Mouse (Mus musculus) embryo, embryonic 10 days (tissue): ENCODE measurements around the gene Lypd3.
A peak's percentile ranks its signal among the peaks of the same experiment; 100 is the strongest.
"Not testable (repeated sequence)": the region's sequence is repeated elsewhere in the genome, so short reads cannot be mapped to it uniquely, and the experiment has no call there.

Experiments
- DNase-seq: peaks from one replicate; pipeline ENCODE4 v3.0.0-alpha.2; 2015; ENCODE audit warnings: low spot score

Gene Lypd3

DNA sequence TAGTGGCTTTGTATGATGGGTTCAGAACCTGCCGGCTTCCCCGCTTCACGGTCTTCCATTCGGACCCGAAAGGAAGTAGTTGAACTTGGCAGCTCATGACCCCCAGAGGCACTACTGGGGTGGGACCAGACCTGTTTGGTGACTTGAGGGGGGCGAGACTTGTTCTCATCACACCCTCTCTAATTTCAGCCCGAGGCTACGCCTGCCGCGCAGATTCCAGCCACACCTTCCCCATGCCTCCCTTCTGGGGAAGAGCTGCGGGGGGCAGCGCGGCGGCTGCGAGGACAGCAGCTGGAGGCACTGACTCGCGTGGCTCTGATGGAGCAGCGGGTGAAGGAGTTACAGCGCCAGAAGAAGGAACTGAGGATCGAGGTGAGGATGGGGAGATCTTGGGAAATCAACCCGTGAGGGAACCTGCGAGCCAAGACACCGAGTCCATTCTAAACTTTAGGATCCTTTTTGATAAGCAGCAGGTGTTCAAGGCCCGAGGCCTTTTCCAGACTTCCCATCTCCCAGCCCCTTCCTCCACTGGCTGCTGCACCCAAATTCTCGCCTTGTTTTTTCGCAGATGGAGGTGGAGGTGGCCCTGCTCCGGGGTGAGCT, 23.9 kb upstream of the Lypd3 start:
- DNase-seq: no peak

DNA sequence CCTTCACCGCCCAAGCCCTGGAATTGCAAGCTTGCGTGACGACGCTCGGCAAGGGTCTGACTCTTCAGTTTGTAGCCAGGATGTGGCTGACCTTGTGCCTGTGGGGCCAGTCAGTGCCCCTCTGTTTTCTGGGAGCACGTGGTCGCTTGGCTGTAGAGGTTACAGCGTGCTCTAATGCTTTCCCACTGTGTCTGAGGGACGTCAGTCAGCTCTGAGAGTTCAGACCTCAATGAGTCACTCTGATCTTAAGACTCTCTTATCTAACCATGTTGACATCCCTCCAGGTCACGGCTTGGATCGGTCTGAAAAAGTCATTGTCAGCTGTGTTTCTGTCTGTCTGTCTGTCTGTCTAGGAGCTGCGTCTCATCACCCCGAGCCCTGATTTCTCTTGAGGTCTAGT, 21.5 kb upstream of the Lypd3 start:
- DNase-seq: no peak

DNA sequence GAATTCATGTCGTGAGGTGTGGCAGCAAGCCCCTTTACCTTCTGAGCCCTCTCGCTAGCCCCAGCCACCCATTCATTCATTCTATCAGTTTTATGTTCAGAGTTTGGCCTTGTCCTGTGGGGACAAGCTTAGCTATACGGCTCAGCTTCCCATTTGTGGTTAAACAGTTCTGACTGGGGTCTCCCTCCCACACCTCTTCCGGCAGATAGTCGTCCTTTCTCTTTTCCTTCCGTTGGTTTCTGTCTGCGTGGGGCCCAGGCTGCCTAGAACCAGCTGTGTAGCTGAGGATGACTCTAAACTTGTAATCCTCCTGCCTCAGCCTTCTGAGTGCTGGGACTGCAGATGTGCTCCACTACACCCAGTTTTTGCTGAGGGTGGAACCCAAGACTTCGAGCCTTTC, 18.6 kb upstream of the Lypd3 start:
- DNase-seq: no peak

DNA sequence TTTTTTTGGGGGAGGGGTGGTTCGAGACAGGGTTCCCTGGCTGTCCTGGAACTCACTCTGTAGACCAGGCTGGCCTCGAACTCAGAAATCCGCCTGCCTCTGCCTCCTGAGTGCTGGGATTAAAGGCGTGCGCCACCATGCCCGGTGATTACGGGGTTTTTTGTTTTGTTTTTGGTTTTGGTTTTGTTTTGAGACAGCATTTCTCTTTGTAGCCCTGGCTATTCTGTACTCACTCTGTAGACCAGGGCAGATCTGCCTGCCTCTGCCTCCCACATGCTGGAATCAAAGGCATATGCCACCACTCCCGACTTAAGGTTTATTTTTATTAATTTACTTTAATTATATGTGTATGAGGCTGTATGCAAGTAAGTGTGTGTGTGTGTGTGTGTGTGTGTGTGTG, 18.0 kb upstream of the Lypd3 start:
- DNase-seq: not testable (repeated sequence)

DNA sequence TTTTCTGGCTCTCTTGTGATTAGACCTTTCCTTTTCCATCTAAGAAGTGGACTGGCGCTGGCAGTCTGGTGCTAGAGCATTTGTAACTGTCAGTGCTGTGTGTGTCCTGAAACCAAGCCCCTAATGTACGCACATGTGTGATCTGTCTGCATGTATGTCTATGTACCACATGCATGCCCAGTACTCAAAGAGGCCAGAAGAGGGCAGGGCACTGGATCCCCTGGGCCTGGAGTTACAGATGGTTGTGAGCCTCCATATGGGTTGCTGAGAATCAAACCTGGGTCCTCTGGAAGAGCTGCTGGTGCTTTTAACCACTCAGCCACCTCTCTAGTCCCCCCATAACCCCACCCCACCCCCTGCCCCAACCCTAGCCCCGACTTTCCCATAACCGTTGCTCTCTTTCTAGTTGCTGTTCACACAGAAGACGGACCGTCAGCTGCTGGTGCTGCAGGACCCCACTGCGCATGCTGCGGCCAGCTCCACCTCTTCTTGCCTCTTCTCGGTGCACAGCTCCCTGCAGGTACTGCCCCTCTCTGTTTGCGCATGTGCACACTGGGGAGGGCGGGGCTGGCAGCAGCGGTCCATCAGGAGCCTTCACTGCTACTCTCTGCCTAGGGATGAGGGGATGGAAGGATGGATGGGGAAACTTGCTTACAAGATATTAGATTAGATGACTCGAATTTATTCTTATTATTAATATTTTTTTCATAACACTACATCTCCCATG, 16.5 kb upstream of the Lypd3 start:
- no peak for DNase-seq

DNA sequence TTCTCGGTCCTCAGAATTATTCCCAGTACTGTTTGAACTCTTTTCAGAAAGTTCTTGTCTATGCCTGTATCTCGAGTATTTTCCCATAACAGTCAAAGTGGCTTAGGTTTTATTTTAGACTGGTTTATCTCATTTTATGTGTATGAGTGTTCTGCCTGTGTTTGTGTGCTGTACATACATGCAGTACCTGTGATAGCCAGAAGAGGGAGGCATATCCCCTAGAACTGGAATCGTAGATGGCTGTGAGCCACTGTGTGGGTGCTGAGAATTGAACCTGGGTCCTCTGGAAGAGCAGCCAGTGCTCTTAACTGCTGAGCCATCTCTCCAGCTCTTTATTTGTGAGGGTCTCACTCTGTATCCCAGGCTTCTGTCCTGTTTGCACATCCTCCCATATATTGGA, 15.2 kb upstream of the Lypd3 start:
- no peak for DNase-seq

DNA sequence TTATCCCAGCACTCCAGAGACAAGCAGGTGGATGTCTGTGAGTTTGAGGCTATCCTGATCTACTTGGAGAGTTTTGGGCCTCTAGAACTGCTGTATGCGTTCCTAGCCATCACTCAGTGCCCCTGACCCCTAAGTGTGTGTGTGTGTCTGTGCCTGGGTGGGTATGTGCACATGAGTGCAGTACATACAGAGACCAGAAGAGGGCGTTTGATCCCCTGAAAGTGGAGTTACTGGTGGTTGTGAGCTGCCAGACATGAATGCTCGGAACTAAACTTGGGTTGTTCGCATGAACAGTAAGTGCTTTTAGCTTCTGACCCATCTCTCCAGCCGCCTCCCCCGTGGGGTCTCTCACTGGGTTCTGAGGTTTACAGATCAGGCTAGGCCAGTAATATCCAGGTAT, 13.4 kb upstream of the Lypd3 start:
- DNase-seq: no peak

DNA sequence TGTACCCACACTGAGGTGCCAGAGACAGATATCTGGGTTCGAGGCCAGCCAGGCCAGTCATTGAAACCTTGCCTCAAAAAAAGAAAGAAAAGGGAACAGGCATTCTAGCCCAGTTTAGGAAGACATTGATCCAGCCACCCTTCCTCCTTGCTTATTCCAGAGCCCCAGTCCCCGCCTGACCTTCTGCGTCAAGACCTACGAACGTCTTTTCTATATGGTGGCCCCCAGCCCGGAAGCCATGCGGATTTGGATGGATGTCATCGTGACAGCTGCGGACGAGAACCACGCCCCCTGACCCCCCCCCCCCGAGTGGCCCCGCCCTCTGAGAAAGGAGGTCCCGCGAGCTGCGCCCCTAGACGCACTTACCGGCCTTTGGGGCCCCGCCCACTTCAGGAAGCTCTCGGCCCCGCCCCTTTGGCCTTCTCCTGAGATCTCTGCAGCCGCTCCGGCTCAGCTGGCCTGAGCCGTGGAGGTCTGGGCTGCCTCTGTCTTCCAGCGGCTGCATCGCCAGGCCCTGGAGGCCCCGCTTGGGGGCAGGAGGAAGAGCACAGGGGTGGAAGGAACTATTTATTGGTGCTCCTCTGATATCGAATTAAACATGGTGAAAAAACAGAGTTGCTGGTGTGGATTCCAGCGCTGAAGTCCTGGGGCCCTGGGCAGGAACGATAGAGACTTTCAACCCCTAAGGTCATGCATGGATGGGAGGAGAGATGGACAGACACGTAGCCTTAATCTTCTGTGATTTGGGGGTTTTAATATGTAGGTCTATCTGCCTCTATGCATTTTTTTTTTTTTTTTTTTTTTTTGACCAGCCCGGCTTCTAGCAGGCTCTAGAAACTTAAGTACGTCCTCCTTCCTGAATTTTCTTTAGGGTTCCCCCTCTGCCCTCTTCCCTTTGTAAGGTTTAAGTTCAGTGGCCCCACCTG, 7.4 kb upstream of the Lypd3 start:
- peak; percentile 88 for DNase-seq

DNA sequence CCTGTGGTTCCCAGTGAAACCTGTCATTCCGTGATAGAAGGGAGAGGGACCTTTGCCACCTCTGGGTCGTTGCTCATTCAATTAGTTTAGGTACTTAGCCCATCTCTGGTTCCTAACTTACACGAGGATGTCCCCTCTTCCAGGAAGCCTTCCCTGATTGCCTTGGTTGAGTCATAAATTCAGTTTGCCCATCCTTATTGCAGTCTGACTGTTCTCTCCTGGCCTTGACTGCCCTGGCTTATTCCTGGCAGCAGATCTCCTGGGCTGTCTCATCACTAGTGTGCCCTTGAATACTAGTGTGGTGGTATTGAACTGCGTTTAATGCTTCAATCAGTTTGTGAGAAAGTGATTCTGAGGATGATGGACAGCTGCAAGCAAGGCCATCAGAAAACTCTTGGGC, 6.7 kb upstream of the Lypd3 start:
- DNase-seq: no peak

DNA sequence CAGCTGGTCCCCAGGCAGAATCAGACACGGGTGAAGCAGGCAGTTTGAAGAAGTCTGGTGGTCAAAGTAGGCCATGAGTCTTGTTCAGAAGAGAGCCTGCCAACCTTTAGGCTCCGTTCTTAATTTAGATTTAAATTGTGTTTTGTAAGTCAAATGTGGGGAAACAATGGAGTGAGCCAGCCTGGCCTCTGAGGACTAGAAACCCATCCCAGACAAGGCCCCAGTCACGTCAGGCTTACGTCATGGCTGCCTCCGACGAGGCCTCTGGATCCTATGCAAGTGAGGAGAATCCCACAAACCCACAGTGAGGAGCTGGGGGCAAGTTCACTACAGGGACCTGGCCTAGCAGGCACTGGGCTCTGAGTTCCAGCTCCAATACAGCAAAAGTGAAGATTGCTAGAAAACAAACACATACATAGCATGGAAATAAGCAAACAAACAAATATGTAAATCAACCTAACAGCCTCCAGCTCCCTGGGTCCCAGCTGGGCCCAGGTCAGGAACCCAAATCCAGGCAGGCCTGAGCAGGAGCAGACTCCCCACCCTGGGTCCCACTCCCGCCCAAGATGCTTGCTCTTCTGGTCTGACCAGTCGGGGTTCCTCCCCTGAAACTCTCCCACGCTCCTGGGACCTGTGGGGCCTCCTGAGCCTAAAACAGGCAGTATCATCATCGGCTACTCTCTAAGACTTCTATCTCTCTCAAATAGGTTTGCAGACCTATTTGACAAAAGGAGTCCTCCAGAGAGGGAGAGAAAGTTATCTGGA, 6.1 kb upstream of the Lypd3 start:
- no peak for DNase-seq

DNA sequence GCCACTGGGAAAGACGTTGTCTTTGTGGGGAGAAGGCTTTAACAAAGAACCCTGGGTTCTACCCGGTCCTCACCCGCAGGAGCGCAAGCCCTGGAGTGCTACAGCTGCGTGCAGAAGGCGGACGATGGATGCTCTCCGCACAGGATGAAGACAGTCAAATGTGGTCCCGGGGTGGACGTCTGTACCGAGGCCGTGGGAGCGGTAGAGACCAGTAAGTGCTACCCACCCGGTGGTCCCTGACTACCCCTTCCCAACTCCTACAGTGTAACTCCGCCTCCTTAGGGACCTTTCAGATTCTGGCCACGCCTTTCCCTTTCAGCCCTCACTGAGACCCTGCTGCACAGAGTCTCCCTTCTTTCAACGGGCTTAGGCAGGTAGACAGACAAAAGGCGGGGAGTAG, 696 bp downstream of the Lypd3 start:
- no peak for DNase-seq

DNA sequence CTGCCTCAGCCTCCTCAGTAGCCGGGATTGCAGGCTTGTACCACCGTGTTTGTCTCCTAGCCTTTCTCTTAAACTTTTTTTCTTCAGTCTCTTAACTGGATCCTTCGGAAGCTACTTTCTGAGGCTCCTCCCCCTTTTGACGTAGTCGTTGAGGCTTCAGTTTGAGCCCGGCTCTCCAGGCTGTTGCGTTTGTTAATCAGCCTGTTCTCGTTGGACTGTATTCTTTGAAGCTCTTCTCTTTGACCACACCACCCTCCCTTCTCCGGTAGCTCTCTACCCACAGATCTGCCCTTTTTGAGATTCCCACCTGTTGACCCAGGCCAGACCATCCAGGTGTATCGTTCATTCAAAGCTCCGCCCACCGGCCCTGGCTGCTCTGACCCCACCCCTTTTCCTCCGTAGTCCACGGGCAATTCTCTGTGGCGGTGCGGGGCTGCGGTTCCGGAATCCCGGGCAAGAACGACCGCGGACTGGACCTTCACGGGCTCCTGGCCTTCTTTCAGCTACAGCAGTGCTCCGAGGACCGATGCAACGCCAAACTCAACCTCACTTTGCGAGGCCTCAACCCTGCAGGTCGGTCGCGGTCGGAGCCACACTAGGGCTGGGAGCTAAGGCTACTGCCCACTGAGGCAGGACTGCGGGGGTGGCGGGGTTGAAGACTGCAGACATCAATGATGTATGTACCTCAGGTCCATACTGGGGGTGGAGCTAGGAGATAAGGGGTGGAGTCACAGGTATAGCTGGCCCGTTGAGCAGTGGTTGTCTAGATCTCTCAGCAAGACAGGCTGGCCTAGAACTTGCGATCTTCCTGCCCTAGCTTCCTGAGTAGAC, 1.9 kb downstream of the Lypd3 start:
- DNase-seq: peak; percentile 43

DNA sequence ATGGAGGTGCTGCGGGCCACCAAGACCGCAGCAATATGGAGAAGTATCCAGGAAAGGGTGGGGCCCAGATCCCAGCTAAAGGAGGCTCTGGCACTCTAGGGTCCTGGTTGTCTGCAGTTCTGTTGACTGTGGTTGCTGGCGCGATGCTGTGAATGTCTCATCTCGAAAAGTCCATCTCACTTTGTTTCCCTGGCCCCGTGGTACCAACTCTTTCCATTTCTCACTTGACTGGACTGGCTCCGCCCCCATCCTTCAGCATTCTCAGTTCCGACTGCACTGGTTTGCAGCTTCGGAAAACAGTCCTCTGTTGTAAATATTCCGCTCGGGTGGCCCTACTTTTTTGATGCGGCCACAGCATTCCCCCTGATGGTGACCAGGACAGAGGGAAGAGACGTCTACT, 4.1 kb downstream of the Lypd3 start:
- DNase-seq: no peak

DNA sequence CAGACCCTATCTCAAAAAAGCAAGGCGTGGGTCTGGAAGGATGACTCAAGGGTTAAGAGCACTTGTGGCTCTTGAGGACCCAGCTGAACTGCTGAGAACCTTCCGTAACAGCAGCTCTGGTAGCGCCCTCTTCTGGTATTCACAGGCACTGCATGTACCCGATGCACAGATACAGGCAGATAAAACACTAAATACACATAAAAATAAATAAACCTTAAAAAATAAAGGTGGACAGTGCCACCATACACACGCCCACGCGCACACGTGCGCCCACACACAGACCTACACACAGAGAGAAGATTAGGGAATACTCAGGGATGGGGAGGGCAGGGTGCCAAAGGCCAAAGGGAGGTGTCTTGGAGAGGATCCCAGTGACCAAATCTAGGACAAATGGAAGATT, 6.1 kb downstream of the Lypd3 start:
- DNase-seq: peak; percentile 77

DNA sequence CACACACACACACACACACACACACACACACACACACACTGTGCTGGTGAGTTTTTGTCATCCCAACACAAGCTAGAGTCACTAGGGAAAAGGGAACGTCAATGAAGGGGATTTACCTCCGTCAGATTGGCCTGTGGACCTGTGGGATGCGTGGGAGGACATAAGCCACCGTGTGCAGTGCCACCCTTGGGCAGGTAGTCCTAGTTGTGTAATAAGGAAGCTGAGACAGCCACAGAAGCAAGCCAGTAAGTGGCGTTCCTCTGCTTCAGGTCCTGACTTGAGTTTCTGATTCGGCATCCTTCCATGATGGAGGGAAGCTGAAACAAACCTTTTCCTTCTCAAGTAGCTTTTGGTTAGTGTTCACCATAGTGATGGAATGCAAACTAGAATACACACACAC, 8.1 kb downstream of the Lypd3 start:
- no peak for DNase-seq

DNA sequence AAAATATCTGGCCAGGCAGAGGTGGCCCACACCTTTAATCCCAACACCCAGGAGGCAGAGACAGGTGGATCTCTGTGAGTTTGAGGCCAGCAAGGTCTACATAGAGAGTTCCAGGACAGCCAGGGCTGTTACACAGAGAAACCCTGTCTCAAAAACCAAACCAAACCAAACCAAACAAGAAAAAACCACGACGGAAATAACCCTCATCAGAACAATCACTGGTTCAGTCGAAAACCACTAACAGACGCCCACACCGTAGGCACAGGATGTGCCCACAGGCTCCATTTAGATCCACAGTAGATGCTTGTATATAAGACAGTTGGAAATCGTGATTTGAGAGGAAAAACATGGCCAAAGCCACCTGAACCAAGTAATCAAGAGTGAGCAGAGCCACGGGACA, 8.6 kb downstream of the Lypd3 start:
- DNase-seq: no peak

DNA sequence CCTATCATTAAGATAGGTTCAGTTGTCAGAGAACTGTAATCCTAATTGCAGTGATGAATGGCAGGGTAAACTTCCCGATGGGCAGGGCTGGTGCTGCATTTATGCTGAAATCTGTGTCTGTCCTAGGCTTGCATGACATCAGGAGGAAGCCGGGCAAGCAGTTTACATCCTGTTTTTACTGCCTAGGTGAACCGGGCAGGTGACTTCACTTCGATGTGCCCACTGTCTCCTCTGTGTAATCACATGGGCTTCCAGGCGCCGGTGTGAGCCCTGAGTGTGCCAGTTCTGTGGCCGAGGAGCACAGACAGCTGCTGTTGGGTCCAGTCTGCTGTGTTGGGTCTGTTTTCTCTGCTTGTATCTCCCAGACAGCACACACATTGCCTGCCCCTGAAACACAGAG, 10.1 kb downstream of the Lypd3 start:
- DNase-seq: no peak

DNA sequence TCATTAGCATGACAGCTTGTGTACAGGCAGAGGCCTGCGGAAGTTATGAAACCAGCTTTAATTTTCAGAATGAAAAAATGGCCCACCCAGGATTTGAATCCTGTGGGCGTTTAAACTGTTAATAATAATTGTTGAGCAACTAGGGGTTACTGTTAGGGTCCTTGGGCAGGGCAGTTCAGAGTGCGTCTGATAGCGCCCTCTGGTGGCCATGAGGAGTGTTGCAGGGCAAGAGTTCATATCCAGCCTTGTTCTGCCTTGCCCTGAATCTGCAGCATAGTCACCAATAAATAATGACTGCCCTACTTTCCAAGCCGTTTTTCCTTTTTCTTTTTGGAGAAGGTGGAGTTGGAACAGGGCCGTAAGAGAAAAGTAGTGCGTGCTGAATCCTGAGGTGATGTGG, 17.3 kb downstream of the Lypd3 start:
- peak; percentile 81 for DNase-seq

DNA sequence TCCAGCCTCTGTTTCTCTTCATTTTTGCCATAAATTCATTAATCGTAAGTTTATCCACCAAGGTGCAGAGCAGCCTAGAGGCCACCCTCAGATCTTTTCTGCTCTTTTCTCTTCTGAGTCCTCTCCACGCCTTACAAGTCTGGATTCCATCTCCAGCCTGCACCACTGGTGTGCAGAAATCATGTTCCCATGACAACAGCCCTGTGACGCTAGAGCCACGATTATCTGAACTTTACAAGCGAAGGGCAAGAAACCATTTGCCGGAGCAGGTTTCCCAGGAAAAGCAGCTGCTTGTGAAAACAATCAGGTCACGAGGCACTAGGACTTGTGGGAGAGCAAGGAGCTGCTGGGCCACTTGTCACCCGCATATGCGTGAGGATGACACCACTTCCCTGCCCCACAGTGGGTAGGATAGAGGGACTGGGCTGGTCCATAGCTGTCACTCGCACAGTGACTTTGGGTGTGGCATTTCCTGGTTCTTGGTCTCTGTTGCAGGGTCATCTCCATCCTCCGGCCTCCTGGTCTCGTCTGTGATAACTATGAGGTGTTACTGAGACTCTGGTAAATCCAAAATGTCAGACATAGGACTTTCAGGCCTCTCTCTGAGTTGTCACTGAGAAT, 23.5 kb downstream of the Lypd3 start:
- DNase-seq: no peak

DNA sequence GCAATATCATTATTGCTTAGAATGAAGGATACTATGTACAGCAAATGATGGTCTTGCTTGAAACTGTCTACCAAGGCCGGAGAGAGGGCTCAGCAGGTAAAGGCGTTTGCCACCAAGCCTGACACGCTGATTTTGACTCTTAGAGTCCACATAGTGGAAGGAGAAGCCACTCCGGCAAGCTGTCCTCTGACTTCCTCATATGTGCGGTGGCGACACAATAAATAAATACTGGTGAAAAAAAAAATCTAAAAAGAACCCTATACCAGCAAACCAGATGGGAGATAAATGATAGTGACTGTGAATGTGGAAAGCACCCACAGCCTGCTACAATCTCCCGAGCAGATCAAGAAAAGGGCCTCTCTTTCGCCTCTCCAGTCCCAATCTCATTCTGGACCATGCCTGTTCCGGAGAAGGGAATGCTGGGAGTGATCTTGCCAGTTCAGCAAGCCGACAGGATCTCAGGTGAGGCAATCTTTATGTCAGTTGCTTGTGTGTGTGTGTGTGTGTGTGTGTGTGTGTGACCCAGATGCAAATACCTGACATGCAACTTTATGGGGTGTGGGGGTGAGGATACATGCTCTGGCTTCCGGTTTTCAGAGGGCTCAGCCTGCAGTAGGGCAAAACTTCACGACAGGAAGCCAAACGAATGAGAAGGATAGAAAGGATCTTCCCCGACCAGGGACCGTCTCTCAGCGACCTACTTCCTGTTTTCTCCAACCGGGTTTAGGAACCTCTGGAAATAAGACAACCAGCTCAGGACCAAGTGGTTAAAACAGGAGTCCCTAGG, 25.0 kb downstream of the Lypd3 start:
- DNase-seq: no peak
